Mouse (Mus musculus): ENCODE data around the gene Sh3glb1. TPM values are rescaled to one million over a fixed set of nuclear protein-coding genes. Genes with fewer than 3 reads are reported as not detected.
A peak's percentile ranks its signal among the peaks of the same experiment; 100 is the strongest.
"Not testable (repeated sequence)": the region's sequence is repeated elsewhere in the genome, so short reads cannot be mapped to it uniquely, and the experiment has no call there.

Gene Sh3glb1
- polyA plus RNA-seq, 1 experiment from 2014 or later, result 89.7 TPM

GRCm38 (mm10) chr3:144723455-144723854, 3.3 kb upstream of the Sh3glb1 start:
- WGBS, result 49% methylated on average over 4 of the region's 4 CpGs
- H3K27me3 ChIP-seq, result no peaks in the 10 kb centered on the region
- no peak for ATAC-seq (ENCODE audit: insufficient number of reproducible peaks, insufficient read depth, low FRiP score, low TSS enrichment, low read depth)

GRCm38 (mm10) chr3:144722566-144722965, 2.4 kb upstream of the Sh3glb1 start:
- H3K4me3 ChIP-seq; H3K9me3 ChIP-seq; H3K4me2 ChIP-seq; H3K27me3 ChIP-seq; H3K36me3 ChIP-seq; ATAC-seq (ENCODE audit: insufficient number of reproducible peaks, insufficient read depth, low FRiP score, low TSS enrichment, low read depth); H3K27ac ChIP-seq; H3K9ac ChIP-seq: not testable (repeated sequence)
- 86% methylated on average over 3 of the region's 3 CpGs for WGBS
- peaks cover 18% of the 10 kb centered on the region for H3K4me1 ChIP-seq

More at GRCm38 (mm10) chr3:144723455-144723854, 3.3 kb upstream of the Sh3glb1 start:
- Histone ChIP-seq H3K27ac (no peak overlapping the region), H3K4me1 (peaks cover 11% of the 10 kb centered on the region), H3K9ac (no peak overlapping the region), H3K36me3 (no peaks in the 10 kb centered on the region), H3K4me2 (no peak overlapping the region), H3K4me3 (no peak overlapping the region), H3K9me3 (no peaks in the 10 kb centered on the region)

- Histone ChIP-seq H3K27ac (no peak overlapping the region), H3K36me3 (no peaks in the 10 kb centered on the region), H3K4me3 (no peak overlapping the region), H3K4me1 (peaks cover 19% of the 10 kb centered on the region), H3K27me3 (no peaks in the 10 kb centered on the region), H3K9ac (no peak overlapping the region), H3K4me2 (no peak overlapping the region), H3K9me3 (no peaks in the 10 kb centered on the region)
- WGBS, result 85% methylated on average over 9 of the region's 9 CpGs
- no peak for ATAC-seq (ENCODE audit: insufficient number of reproducible peaks, insufficient read depth, low FRiP score, low TSS enrichment, low read depth)
These were observed 1.7 kb upstream of the Sh3glb1 start for GRCm38 (mm10) chr3:144721860-144722256.

DNA sequence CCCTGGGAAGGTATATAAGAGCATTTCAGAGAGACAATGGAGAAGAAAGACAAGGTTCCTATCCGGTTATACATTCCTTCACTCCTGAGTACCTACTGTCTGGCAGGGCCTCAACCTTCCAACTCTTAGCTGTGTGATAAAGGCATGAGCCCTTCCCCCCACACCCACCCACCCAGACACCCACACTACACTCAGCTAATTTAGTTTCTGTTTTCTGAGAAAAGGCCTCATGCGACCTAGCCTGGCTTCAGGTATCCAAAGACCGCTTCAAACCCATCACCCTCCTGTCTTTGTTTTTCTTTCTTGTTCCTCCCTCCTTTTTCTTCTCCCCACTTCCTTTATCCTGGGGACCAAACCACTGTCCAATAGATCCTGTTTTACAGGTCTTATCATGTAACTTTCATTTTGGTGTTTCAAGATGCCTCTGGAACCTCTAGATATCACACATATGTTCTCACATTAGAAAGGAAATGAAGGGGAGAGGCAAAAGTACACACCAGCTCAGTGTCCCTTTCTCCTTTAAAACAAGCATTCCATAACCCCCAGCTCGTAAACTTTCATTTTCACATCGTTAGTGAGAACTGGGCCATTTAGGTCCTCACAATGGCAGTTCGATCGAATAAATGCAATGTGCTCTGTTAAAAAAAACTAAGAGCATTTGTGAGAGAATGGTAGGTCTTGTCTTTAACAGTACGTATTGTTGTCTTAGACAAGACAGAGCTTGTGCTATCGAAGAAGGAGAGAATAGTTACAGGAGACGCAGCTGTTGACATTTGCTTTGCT, 1.1 kb upstream of the Sh3glb1 start:
- H3K9ac ChIP-seq, result peak overlapping the region; percentile 65; the same call in 1 of the 2 replicates
- H3K36me3 ChIP-seq, result no peaks in the 10 kb centered on the region
- H3K27me3 ChIP-seq, result no peaks in the 10 kb centered on the region
- peak overlapping the region; percentile 80 for H3K4me2 ChIP-seq
- 87% methylated on average over 10 of the region's 10 CpGs for WGBS
- H3K4me3 ChIP-seq, result peak overlapping the region; percentile 85
- H3K27ac ChIP-seq, result no peak overlapping the region
- H3K9me3 ChIP-seq, result no peaks in the 10 kb centered on the region
- no peak for ATAC-seq (ENCODE audit: insufficient number of reproducible peaks, insufficient read depth, low FRiP score, low TSS enrichment, low read depth)
- H3K4me1 ChIP-seq, result peaks cover 19% of the 10 kb centered on the region

GRCm38 (mm10) chr3:144719088-144719900, 841 bp downstream of the Sh3glb1 start:
- peak; percentile 57 for ATAC-seq (ENCODE audit: insufficient number of reproducible peaks, insufficient read depth, low FRiP score, low TSS enrichment, low read depth)
- H3K4me2 ChIP-seq, result peak overlapping the region; percentile 80
- no peaks in the 10 kb centered on the region for H3K36me3 ChIP-seq
- no peaks in the 10 kb centered on the region for H3K9me3 ChIP-seq
- H3K4me3 ChIP-seq, result peak overlapping the region; percentile 85
- peak overlapping the region; percentile 87 for H3K9ac ChIP-seq
- peak overlapping the region; percentile 98 for H3K27ac ChIP-seq
- WGBS, result under 1% methylated on average over 40 of the region's 56 CpGs
- H3K4me1 ChIP-seq, result peaks cover 24% of the 10 kb centered on the region
- H3K27me3 ChIP-seq, result no peaks in the 10 kb centered on the region

- Histone ChIP-seq H3K4me2 (peak overlapping the region; percentile 80), H3K36me3 (no peaks in the 10 kb centered on the region), H3K27me3 (no peaks in the 10 kb centered on the region), H3K27ac (no peak overlapping the region; the same call in 1 of the 2 replicates), H3K9me3 (no peaks in the 10 kb centered on the region), H3K4me3 (peak overlapping the region; percentile 85), H3K4me1 (peaks cover 24% of the 10 kb centered on the region), H3K9ac (peak overlapping the region; percentile 87)
- ATAC-seq (ENCODE audit: insufficient number of reproducible peaks, insufficient read depth, low FRiP score, low TSS enrichment, low read depth), result no peak
- WGBS, result 12% methylated on average over 7 of the region's 7 CpGs
These were observed 1.4 kb downstream of the Sh3glb1 start for GRCm38 (mm10) chr3:144718706-144719087.

DNA sequence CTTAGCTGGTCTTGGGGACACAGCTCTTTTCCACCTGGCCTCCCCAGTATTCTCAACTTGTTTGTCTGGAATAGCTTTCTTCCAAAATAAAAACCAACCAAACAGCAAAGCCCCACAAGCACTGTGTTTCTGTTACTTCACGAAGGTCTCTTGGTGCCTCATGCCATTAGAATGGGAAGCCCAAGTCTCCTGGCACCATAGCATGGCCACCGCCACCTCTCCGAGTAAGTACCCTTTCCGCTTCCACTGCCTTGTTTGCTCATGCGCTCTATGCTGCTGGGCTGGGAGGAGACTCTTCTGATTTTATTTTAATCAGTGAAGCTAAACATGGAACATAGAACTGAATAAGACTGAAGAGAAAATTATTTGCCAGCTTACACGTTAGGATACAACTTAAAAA, 2.3 kb downstream of the Sh3glb1 start:
- no peak for ATAC-seq (ENCODE audit: insufficient number of reproducible peaks, insufficient read depth, low FRiP score, low TSS enrichment, low read depth)
- WGBS, result 88% methylated on average over 6 of the region's 6 CpGs
- Histone ChIP-seq H3K9ac (no peak overlapping the region), H3K27ac (no peak overlapping the region), H3K4me2 (peak overlapping the region; percentile 40), H3K27me3 (no peaks in the 10 kb centered on the region), H3K4me3 (peak overlapping the region; percentile 14; the same call in 1 of the 2 replicates), H3K9me3 (no peaks in the 10 kb centered on the region), H3K36me3 (no peaks in the 10 kb centered on the region), H3K4me1 (peaks cover 24% of the 10 kb centered on the region)

DNA sequence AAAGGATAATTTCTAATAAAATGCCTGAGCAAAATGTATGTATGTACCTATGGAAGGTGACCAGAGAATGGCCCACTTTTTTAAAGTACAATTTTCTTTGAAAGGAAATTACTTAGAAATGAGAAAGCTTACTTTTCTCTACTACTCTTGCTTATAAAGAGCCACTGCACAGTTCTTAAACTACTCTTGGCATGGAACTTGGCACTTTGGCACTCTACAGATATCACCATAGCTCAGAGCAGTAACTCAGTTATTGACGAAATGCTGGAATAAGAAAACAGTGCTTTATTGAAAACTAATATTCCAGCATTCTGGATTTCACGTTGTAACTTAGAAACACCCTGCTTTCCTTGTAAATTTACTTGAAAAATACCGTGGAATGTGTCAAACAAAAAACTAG, 3.0 kb downstream of the Sh3glb1 start:
- no peak overlapping the region for H3K4me3 ChIP-seq
- H3K4me2 ChIP-seq, result peak overlapping the region; percentile 40; the same call in 1 of the 2 replicates
- no peak for ATAC-seq (ENCODE audit: insufficient number of reproducible peaks, insufficient read depth, low FRiP score, low TSS enrichment, low read depth)
- H3K36me3 ChIP-seq, result peaks cover 4% of the 10 kb centered on the region
- 75% methylated on average over 3 of the region's 3 CpGs for WGBS
- H3K27me3 ChIP-seq, result no peaks in the 10 kb centered on the region
- H3K4me1 ChIP-seq, result peaks cover 24% of the 10 kb centered on the region
- no peak overlapping the region for H3K27ac ChIP-seq
- no peaks in the 10 kb centered on the region for H3K9me3 ChIP-seq
- H3K9ac ChIP-seq, result no peak overlapping the region

DNA sequence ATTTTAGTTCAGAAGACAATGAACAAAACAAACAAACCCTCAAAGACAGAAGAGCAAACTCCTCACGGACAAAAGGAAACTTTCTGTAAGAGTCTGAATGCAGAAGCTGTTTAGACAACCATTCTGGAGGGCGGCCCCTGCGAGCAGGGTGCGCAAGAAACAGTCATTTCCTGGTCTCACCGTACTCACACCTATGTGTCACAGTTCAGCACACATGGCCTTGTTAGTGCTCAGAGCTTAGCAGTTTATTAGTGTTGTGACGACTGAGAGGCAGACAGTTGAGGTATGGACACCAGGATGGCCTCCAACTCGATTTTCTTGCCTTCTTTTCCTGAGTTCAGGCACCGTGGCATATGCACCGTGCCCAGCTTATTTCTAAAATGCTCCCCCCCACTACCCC, 4.2 kb downstream of the Sh3glb1 start:
- Histone ChIP-seq H3K4me1 (peaks cover 21% of the 10 kb centered on the region), H3K9me3 (no peaks in the 10 kb centered on the region), H3K27me3 (no peaks in the 10 kb centered on the region), H3K4me3 (no peak overlapping the region), H3K36me3 (peaks cover 17% of the 10 kb centered on the region), H3K9ac (no peak overlapping the region), H3K27ac (no peak overlapping the region), H3K4me2 (no peak overlapping the region)
- WGBS, result 76% methylated on average over 9 of the region's 9 CpGs
- no peak for ATAC-seq (ENCODE audit: insufficient number of reproducible peaks, insufficient read depth, low FRiP score, low TSS enrichment, low read depth)

- no peak for ATAC-seq (ENCODE audit: insufficient number of reproducible peaks, insufficient read depth, low FRiP score, low TSS enrichment, low read depth)
- no peaks in the 10 kb centered on the region for H3K27me3 ChIP-seq
- H3K9ac ChIP-seq, result no peak overlapping the region
- 85% methylated on average over 7 of the region's 7 CpGs for WGBS
- H3K27ac ChIP-seq, result no peak overlapping the region
- H3K4me2 ChIP-seq, result no peak overlapping the region
- peaks cover 20% of the 10 kb centered on the region for H3K36me3 ChIP-seq
- no peak overlapping the region for H3K4me3 ChIP-seq
- H3K4me1 ChIP-seq, result peaks cover 18% of the 10 kb centered on the region
- H3K9me3 ChIP-seq, result no peaks in the 10 kb centered on the region
These were observed 5.1 kb downstream of the Sh3glb1 start for GRCm38 (mm10) chr3:144715033-144715432.

- H3K9ac ChIP-seq, result no peak overlapping the region
- no peak overlapping the region for H3K27ac ChIP-seq
- H3K4me1 ChIP-seq, result peaks cover 18% of the 10 kb centered on the region
- no peaks in the 10 kb centered on the region for H3K9me3 ChIP-seq
- WGBS, result 86% methylated on average over 8 of the region's 8 CpGs
- no peak for ATAC-seq (ENCODE audit: insufficient number of reproducible peaks, insufficient read depth, low FRiP score, low TSS enrichment, low read depth)
- peaks cover 20% of the 10 kb centered on the region for H3K36me3 ChIP-seq
- no peak overlapping the region for H3K4me3 ChIP-seq
- no peaks in the 10 kb centered on the region for H3K27me3 ChIP-seq
- no peak overlapping the region for H3K4me2 ChIP-seq
These were observed 5.5 kb downstream of the Sh3glb1 start for GRCm38 (mm10) chr3:144714606-144715005.

All from embryonic facial prominence, embryonic 13.5 days (tissue).